Mouse (Mus musculus): ENCODE measurements around the gene Entpd2.
A peak's percentile ranks its signal among the peaks of the same experiment; 100 is the strongest.
"Not testable (repeated sequence)": the region's sequence is repeated elsewhere in the genome, so short reads cannot be mapped to it uniquely, and the experiment has no call there.

The Entpd2 gene

GRCm38 (mm10) chr2:25394281-25395221 lies 1.1 kb upstream of the Entpd2 start:
- no peak for DNase-seq (ENCODE audit: low read depth, low spot score)

- no peak for DNase-seq (ENCODE audit: low read depth, low spot score)
Measured at GRCm38 (mm10) chr2:25396597-25396983, 916 bp downstream of the Entpd2 start.

GRCm38 (mm10) chr2:25397010-25397409 lies 1.3 kb downstream of the Entpd2 start:
- no peak for DNase-seq (ENCODE audit: low read depth, low spot score)

- no peak for DNase-seq (ENCODE audit: low read depth, low spot score)
Measured at GRCm38 (mm10) chr2:25398065-25398464, 2.4 kb downstream of the Entpd2 start.

- no peak for DNase-seq (ENCODE audit: low read depth, low spot score)
Measured at GRCm38 (mm10) chr2:25399051-25399450, 3.4 kb downstream of the Entpd2 start, which contains the start of gene Npdc1. Npdc1 (plus strand) TSS chr2:25399351.

- no peak for DNase-seq (ENCODE audit: low read depth, low spot score)
Measured at GRCm38 (mm10) chr2:25400291-25400690, 4.6 kb downstream of the Entpd2 start.

- DNase-seq (ENCODE audit: low read depth, low spot score) = peak; percentile 29
Measured at GRCm38 (mm10) chr2:25400764-25401163, 5.1 kb downstream of the Entpd2 start.

GRCm38 (mm10) chr2:25402377-25402971 lies 6.8 kb downstream of the Entpd2 start:
- peak; percentile 31 for DNase-seq (ENCODE audit: low read depth, low spot score)

GRCm38 (mm10) chr2:25402972-25403601 lies 7.4 kb downstream of the Entpd2 start:
- peak; percentile 72 for DNase-seq (ENCODE audit: low read depth, low spot score)

- DNase-seq (ENCODE audit: low read depth, low spot score) = no peak
Measured at GRCm38 (mm10) chr2:25403994-25404393, 8.3 kb downstream of the Entpd2 start.

- DNase-seq (ENCODE audit: low read depth, low spot score) = no peak
Measured at GRCm38 (mm10) chr2:25408908-25409307, 13.2 kb downstream of the Entpd2 start.

- not testable (repeated sequence) for DNase-seq (ENCODE audit: low read depth, low spot score)
Measured at GRCm38 (mm10) chr2:25413436-25413835, 17.8 kb downstream of the Entpd2 start.

GRCm38 (mm10) chr2:25417426-25417825 lies 21.8 kb downstream of the Entpd2 start:
- DNase-seq (ENCODE audit: low read depth, low spot score) = no peak

- DNase-seq (ENCODE audit: low read depth, low spot score) = no peak
Measured at GRCm38 (mm10) chr2:25421896-25422295, 26.2 kb downstream of the Entpd2 start.

GRCm38 (mm10) chr2:25422587-25423410 lies 27.1 kb downstream of the Entpd2 start, which contains the start of gene Fut7:
Fut7 (plus strand) TSS chr2:25423267.
- DNase-seq (ENCODE audit: low read depth, low spot score) = no peak

- DNase-seq (ENCODE audit: low read depth, low spot score) = no peak
Measured at GRCm38 (mm10) chr2:25423626-25424025, 28.0 kb downstream of the Entpd2 start.

GRCm38 (mm10) chr2:25425481-25425880 lies 29.8 kb downstream of the Entpd2 start:
- no peak for DNase-seq (ENCODE audit: low read depth, low spot score)

GRCm38 (mm10) chr2:25426721-25427191 lies 31.1 kb downstream of the Entpd2 start:
- no peak for DNase-seq (ENCODE audit: low read depth, low spot score)

GRCm38 (mm10) chr2:25427256-25427655 lies 31.6 kb downstream of the Entpd2 start:
- DNase-seq (ENCODE audit: low read depth, low spot score) = no peak

- DNase-seq (ENCODE audit: low read depth, low spot score) = peak; percentile 84
Measured at GRCm38 (mm10) chr2:25428442-25429236, 33.0 kb downstream of the Entpd2 start, which contains the start of gene Abca2. Abca2 (plus strand) TSS chr2:25428703.

Data from telencephalon, adult 2 months (tissue).